Mouse (Mus musculus) embryonic facial prominence, embryonic 14.5 days (tissue): ENCODE measurements around the gene Rpl12. TPM values are rescaled to one million over a fixed set of nuclear protein-coding genes. Genes with fewer than 3 reads are reported as not detected.
"Not testable (repeated sequence)": the region's sequence is repeated elsewhere in the genome, so short reads cannot be mapped to it uniquely, and the experiment has no call there.

Experiments
- ATAC-seq: fragments of 200-750 bp; cut with Nextera tagmentation; 2 replicates; pipeline ENCODE4 v1.8.0; 2017; ENCODE audit warnings: low read depth, moderate number of reproducible peaks, moderate TSS enrichment
- DNase-seq: peaks from one replicate; pipeline ENCODE4 v3.0.0-alpha.2; 2015; ENCODE audit warnings: low spot score
- H3K27ac ChIP-seq: fragments of 300-500 bp; sonication (generic); replicated peaks from 2 replicates; pipeline ENCODE4 v1.5.1; 2014; ENCODE audit warnings: low read depth, mild to moderate bottlenecking, low read length, moderate library complexity
- H3K27me3 ChIP-seq: fragments of 300-500 bp; sonication (generic); replicated peaks from 2 replicates; pipeline ENCODE4 v1.6.1; 2014; ENCODE audit warnings: low read length; ENCODE audit not compliant: control insufficient read depth, insufficient read depth
- H3K36me3 ChIP-seq: fragments of 300-500 bp; sonication (generic); 2 replicates; pipeline ENCODE4 v1.6.1; 2014; ENCODE audit warnings: low read length, mixed read lengths; ENCODE audit not compliant: control insufficient read depth, insufficient read depth
- H3K4me1 ChIP-seq: fragments of 300-500 bp; sonication (generic); 2 replicates; pipeline ENCODE4 v1.6.1; 2014; ENCODE audit warnings: antibody characterized with exemption, low read length; ENCODE audit not compliant: control insufficient read depth, insufficient read depth
- H3K4me2 ChIP-seq: fragments of 300-500 bp; sonication (generic); 2 replicates; pipeline ENCODE4 v1.6.1; 2014; ENCODE audit warnings: low read depth, mild to moderate bottlenecking, low read length, moderate library complexity, mixed read lengths
- H3K4me3 ChIP-seq: fragments of 300-500 bp; sonication (generic); 2 replicates; pipeline ENCODE4 v1.5.1; 2014; ENCODE audit warnings: low read depth, mild to moderate bottlenecking, low read length
- H3K9ac ChIP-seq: fragments of 300-500 bp; sonication (generic); 2 replicates; pipeline ENCODE4 v1.6.1; 2014; ENCODE audit warnings: low read depth, mild to moderate bottlenecking, low read length, moderate library complexity, mixed read lengths
- H3K9me3 ChIP-seq: fragments of 300-500 bp; sonication (generic); 2 replicates; pipeline ENCODE4 v1.6.1; 2016; ENCODE audit warnings: low read length; ENCODE audit not compliant: control insufficient read depth
- WGBS: fragments of 180-500 bp; shearing (Covaris S2); extraction: QIAGEN DNeasy Blood & Tissue Kit; methylation state at CpG from one replicate; pipeline ENCODE4 v1.1.7; 2014; 5-methylcytosine and 5-hydroxymethylcytosine counted together
- polyA plus RNA-seq: library from polyadenylated mRNA; unstranded; fragments of >200 nt; fragmentation: Nextera tagmentation; extraction: Ambion mirVana; gene quantifications from 2 replicates; pipeline ENCODE4 v1.2.1, GENCODE M21; 2014

Gene Rpl12
- polyA plus RNA-seq, 1 experiment from 2014 or later, result 237 TPM

DNA sequence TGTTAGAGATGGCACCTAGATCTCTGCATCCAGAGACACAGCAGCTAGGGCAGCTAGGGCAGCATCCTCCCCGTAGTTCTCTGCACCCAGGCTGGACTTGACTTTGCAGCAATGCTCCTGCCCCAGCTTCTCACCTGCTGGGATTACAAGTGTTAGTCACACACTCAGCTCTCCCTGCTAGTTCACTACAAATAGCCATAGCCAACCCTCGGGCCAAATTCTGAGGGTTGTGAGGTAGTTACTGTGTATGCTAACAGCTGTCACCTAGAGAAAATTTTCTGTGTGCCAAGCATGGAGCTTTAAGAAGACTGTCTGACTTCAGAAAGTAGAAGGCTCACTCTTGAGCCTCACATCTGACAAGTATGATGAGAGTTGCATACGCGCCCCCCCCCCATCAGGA is 36.4 kb downstream of the Rpl12 start:
- Histone ChIP-seq H3K36me3 (no peaks in the 10 kb centered on the region), H3K27me3 (no peaks in the 10 kb centered on the region), H3K4me1 (no peaks in the 10 kb centered on the region), H3K27ac (no peak overlapping the region), H3K9me3 (no peaks in the 10 kb centered on the region), H3K4me3 (no peak overlapping the region), H3K9ac (no peak overlapping the region), H3K4me2 (no peak overlapping the region)
- ATAC-seq (no peak), DNase-seq (no peak)
- WGBS, result 72% methylated on average over 4 of the region's 4 CpGs

DNA sequence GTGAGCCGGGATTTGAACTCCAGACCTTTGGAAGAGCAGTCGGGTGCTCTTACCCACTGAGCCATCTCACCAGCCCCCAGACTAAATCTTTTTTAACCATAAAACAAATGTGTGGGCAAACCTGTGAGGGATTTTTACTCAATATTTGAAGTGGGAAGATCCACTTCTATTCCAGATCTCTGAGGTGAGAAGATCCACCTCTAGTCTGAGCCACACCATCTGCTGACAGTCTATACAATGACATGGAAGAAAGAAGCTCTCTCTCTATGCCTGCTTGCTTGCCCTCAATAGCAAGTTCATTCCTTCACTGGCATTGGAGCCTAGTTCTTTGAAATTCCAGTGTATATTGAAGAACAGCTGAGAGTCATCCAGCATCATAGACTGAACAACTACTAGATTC is 38.4 kb downstream of the Rpl12 start:
- H3K36me3 ChIP-seq, result no peaks in the 10 kb centered on the region
- H3K9me3 ChIP-seq, result no peaks in the 10 kb centered on the region
- no peak overlapping the region for H3K4me2 ChIP-seq
- no peaks in the 10 kb centered on the region for H3K4me1 ChIP-seq
- ATAC-seq, result no peak
- 92% methylated on average over 2 of the region's 2 CpGs for WGBS
- no peak for DNase-seq
- no peak overlapping the region for H3K9ac ChIP-seq
- no peak overlapping the region for H3K4me3 ChIP-seq
- no peak overlapping the region for H3K27ac ChIP-seq
- H3K27me3 ChIP-seq, result no peaks in the 10 kb centered on the region

DNA sequence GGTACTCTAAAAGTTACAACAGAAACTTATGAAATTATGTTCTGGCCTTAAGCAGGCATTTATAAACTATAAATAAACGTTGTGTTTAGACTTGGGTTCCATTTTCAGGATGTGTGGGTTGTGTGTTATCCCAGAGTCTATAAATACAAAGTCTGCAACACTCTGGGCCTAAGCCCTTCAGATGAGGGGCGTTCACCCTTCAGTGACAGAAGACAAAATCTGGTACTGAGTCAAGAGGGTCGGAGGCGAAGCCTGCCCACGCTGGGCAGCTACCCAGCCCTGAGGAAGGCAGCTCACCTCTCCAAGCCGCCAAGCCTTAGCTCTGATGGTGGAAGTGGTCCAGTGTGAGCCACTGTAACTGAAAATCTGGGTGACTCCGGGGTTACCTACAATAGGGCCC is 40.8 kb downstream of the Rpl12 start:
- Histone ChIP-seq H3K27me3 (no peaks in the 10 kb centered on the region), H3K4me3 (no peak overlapping the region), H3K27ac (no peak overlapping the region), H3K4me1 (no peaks in the 10 kb centered on the region), H3K9me3 (no peaks in the 10 kb centered on the region), H3K4me2 (no peak overlapping the region), H3K9ac (no peak overlapping the region), H3K36me3 (no peaks in the 10 kb centered on the region)
- DNase-seq (no peak), ATAC-seq (no peak)
- WGBS, result 91% methylated on average over 7 of the region's 7 CpGs

DNA sequence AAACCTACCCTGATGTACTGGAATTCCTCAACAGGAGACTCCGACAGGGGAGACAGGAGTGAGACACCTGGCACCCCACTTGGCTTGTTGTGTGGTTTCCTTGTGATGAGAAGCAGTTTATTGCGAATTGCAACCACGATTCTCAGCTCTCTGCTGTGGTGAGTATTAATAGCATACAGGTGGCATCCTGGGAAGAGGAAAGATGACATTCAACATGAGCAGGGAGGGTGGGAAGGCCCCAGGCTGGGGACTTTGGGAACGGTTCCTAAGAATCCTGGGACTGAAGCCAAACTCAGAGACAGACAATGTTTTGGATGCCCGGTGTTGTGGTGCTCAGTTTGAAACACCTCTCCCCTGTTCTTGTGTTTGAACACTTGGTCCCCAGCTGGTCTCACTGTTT is 43.7 kb downstream of the Rpl12 start:
- H3K36me3 ChIP-seq, result no peaks in the 10 kb centered on the region
- no peaks in the 10 kb centered on the region for H3K4me1 ChIP-seq
- WGBS, result 60% methylated on average over 5 of the region's 5 CpGs
- no peak overlapping the region for H3K27ac ChIP-seq
- no peak for ATAC-seq
- DNase-seq, result no peak
- no peaks in the 10 kb centered on the region for H3K9me3 ChIP-seq
- no peak overlapping the region for H3K4me2 ChIP-seq
- H3K27me3 ChIP-seq, result no peaks in the 10 kb centered on the region
- no peak overlapping the region for H3K4me3 ChIP-seq
- H3K9ac ChIP-seq, result no peak overlapping the region

DNA sequence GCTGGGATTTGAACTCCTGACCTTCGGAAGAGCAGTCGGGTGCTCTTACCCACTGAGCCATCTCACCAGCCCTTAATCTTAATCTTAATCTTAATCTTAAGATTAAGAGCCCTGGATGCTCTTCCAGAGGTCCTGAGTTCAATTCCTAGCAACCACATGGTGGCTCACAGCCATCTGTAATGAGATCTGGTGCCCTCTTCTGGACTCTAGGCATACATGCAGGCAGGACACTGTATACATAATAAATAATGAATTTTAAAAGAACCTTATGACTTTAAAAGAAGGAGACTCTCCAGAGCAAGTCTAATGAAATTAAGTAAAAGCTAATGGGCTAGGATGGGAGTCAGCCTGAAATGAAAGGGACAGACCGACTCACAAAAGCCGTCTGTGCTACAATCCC is 47.7 kb downstream of the Rpl12 start:
- H3K27me3 ChIP-seq, H3K36me3 ChIP-seq, H3K4me1 ChIP-seq, H3K9me3 ChIP-seq, DNase-seq, H3K4me3 ChIP-seq, ATAC-seq, H3K4me2 ChIP-seq, H3K9ac ChIP-seq, H3K27ac ChIP-seq: not testable (repeated sequence)
- 87% methylated on average over 4 of the region's 4 CpGs for WGBS

DNA sequence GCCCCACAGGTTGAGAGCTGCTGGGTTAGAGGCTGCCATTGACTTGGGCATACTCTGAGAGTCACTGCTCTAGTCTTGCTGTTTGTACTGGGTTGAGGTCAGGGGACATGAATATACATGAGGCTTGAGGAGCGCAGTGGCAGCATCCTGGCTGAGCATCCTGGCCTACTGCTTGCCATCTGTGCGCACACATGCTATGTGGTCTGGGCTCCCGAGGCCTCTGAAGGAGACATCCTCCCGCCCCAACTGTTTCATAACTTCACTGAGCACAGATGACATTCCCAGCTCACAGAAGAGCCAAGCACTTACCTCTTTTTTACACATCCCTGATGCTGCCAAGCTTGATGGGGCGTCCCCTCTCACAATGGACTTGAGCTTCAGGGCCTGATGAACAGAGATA is 53.5 kb downstream of the Rpl12 start:
- H3K4me2 ChIP-seq, result no peak overlapping the region
- H3K9me3 ChIP-seq, result no peaks in the 10 kb centered on the region
- WGBS, result 77% methylated on average over 5 of the region's 5 CpGs
- ATAC-seq (no peak), DNase-seq (no peak)
- H3K4me1 ChIP-seq, result no peaks in the 10 kb centered on the region
- no peaks in the 10 kb centered on the region for H3K36me3 ChIP-seq
- H3K27me3 ChIP-seq, result no peaks in the 10 kb centered on the region
- no peak overlapping the region for H3K4me3 ChIP-seq
- no peak overlapping the region for H3K9ac ChIP-seq
- H3K27ac ChIP-seq, result no peak overlapping the region

Other genes with a start within 250 kb of the Rpl12 start
- gene Cdk9, start 248.5 kb upstream of the Rpl12 start, polyA plus RNA-seq, result 67.4 and 82.3 TPM in 2 replicates
- 21.7 and 28.3 TPM in 2 replicates for gene Sh2d3c, start 240.5 kb upstream of the Rpl12 start, polyA plus RNA-seq
- gene 6330409D20Rik, start 220.5 kb upstream of the Rpl12 start, polyA plus RNA-seq, result 0.33 and 0.45 TPM in 2 replicates
- 64.5 and 73.2 TPM in 2 replicates for gene Tor2a, start 204.3 kb upstream of the Rpl12 start, polyA plus RNA-seq
- gene Ttc16, start 185.9 kb upstream of the Rpl12 start, polyA plus RNA-seq, result 0.22 and 0.85 TPM in 2 replicates
- 5.2 and 5.8 TPM in 2 replicates for gene Ptrh1, start 185.8 kb upstream of the Rpl12 start, polyA plus RNA-seq
- gene Cfap157, start 177.1 kb upstream of the Rpl12 start, polyA plus RNA-seq, result 0.20 and 0.63 TPM in 2 replicates
- 26.8 and 29.7 TPM in 2 replicates for gene Stxbp1, start 114.3 kb upstream of the Rpl12 start, polyA plus RNA-seq
- gene Fam129b, start 85.4 kb upstream of the Rpl12 start, polyA plus RNA-seq, result 38.4 and 39.0 TPM in 2 replicates
- 9.2 and 10.9 TPM in 2 replicates for gene Lrsam1, start 55 bp downstream of the Rpl12 start, polyA plus RNA-seq
- 12.2 and 15.7 TPM in 2 replicates for gene Slc2a8, start 20.5 kb downstream of the Rpl12 start, polyA plus RNA-seq
- gene Garnl3, start 170.1 kb downstream of the Rpl12 start, polyA plus RNA-seq, result 12.4 and 14.1 TPM in 2 replicates